Mouse (Mus musculus) heart, postnatal 0 days (tissue): ENCODE results near the gene BC017158. TPM values are rescaled to one million over a fixed set of nuclear protein-coding genes. Genes with fewer than 3 reads are reported as not detected.
"Not testable (repeated sequence)": the region's sequence is repeated elsewhere in the genome, so short reads cannot be mapped to it uniquely, and the experiment has no call there.

Experiments
- ATAC-seq: fragments of 200-750 bp; cut with Nextera tagmentation; 2 replicates; pipeline ENCODE4 v1.8.0; 2017; ENCODE audit warnings: low read depth, moderate number of reproducible peaks, moderate library complexity; ENCODE audit not compliant: insufficient read depth
- DNase-seq: peaks from one replicate; pipeline ENCODE4 v3.0.0-alpha.2; 2016; ENCODE audit warnings: low spot score
- H3K27ac ChIP-seq: fragments of 300-500 bp; sonication (generic); 2 replicates; pipeline ENCODE4 v1.5.1; 2014; ENCODE audit warnings: low read depth, mild to moderate bottlenecking
- H3K27me3 ChIP-seq: fragments of 300-500 bp; sonication (generic); 2 replicates; pipeline ENCODE4 v1.6.1; 2014; ENCODE audit warnings: low read length, mixed read lengths; ENCODE audit not compliant: control insufficient read depth, insufficient read depth
- H3K36me3 ChIP-seq: fragments of 300-500 bp; sonication (generic); replicated peaks from 2 replicates; pipeline ENCODE4 v1.6.1; 2014; ENCODE audit warnings: low read length, mixed read lengths; ENCODE audit not compliant: control insufficient read depth, insufficient read depth
- H3K4me1 ChIP-seq: fragments of 300-500 bp; sonication (generic); 2 replicates; pipeline ENCODE4 v1.6.1; 2014; ENCODE audit warnings: antibody characterized with exemption; ENCODE audit not compliant: control insufficient read depth, insufficient read depth
- H3K4me2 ChIP-seq: fragments of 300-500 bp; sonication (generic); 2 replicates; pipeline ENCODE4 v1.6.1; 2014; ENCODE audit warnings: low read depth, mild to moderate bottlenecking, low read length, moderate library complexity
- H3K4me3 ChIP-seq: fragments of 300-500 bp; sonication (generic); 2 replicates; pipeline ENCODE4 v1.5.1; 2014; ENCODE audit warnings: low read depth, low read length
- H3K9ac ChIP-seq: fragments of 300-500 bp; sonication (generic); replicated peaks from 2 replicates; pipeline ENCODE4 v1.6.1; 2014; ENCODE audit warnings: low read depth, low read length, mixed read lengths
- H3K9me3 ChIP-seq: fragments of 300-500 bp; sonication (generic); replicated peaks from 2 replicates; pipeline ENCODE4 v1.6.1; 2016; ENCODE audit warnings: low read length; ENCODE audit not compliant: control insufficient read depth
- CTCF ChIP-seq: IDR thresholded peaks from 2 replicates; pipeline ENCODE4 v1.5.1; 2016; ENCODE audit warnings: antibody characterized with exemption, control low read depth, low read depth
- EP300 ChIP-seq: IDR thresholded peaks from 2 replicates; pipeline ENCODE4 v1.6.1; 2016; ENCODE audit warnings: antibody characterized with exemption, low read depth
- WGBS: fragments of 180-500 bp; shearing (Covaris S2); extraction: QIAGEN DNeasy Blood & Tissue Kit; methylation state at CpG from one replicate; pipeline ENCODE4 v1.1.7; 2014; 5-methylcytosine and 5-hydroxymethylcytosine counted together
- polyA plus RNA-seq: library from polyadenylated mRNA; unstranded; fragments of >200 nt; fragmentation: Nextera tagmentation; extraction: Ambion mirVana; gene quantifications from 2 replicates; pipeline ENCODE4 v1.2.1, GENCODE M21; 2015
- total RNA-seq: library from RNA; depleted of rRNA; stranded (reverse); fragments of >200 nt; gene quantifications from 2 replicates; pipeline ENCODE4 v1.2.3, GENCODE M21; 2014; ENCODE audit warnings: low replicate concordance

The BC017158 gene
- total and polyA plus RNA-seq, 2 experiments from 2014 or later = 5.8 to 22.4 TPM

DNA sequence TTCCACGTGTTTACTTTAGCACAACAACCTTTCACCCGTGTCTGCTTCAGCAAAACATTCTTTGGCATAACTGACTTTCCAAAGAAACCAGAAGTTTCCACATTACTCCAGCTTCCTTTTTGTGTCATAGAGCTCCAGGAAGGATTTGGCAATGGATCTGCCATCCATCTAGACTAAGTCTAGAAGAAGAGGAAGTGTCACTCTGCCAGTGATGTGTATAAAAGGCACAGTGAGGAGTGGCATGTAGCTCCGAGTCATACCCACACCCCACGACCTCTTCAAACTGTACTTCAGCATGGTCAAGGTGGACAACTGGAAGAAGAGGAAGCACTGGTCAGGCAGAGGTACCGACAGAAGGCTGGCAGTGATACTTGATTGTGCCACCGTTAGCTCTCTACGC, 46.5 kb upstream of the BC017158 start:
- Histone ChIP-seq H3K36me3 (no peaks in the 10 kb centered on the region), H3K4me1 (no peaks in the 10 kb centered on the region), H3K27me3 (no peaks in the 10 kb centered on the region), H3K27ac (no peak overlapping the region), H3K9me3 (no peaks in the 10 kb centered on the region), H3K4me2 (no peak overlapping the region), H3K9ac (no peak overlapping the region), H3K4me3 (no peak overlapping the region)
- no peak for ATAC-seq
- 76% methylated on average over 7 of the region's 7 CpGs for WGBS
- DNase-seq = no peak
- TF ChIP-seq CTCF = no peak
- TF ChIP-seq EP300 = no peak

DNA sequence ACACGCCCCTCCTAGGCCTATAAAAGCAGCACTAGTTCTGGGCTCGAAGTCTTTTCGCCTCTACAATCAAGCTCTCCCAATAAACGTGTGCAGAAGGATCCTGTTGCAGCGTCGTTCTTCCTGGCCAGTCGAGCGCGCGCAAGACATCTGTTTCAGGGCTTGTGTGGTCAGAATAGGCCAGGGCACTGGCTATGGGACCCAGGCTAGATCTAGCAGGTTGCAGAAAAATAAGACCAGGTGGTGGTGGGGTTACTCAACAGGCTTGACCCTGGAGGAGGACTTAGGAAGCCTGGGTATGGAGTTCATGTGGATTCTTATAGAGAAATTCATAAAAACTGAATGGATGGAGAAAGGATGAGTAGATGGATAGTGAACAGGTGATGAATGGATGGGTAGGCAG, 44.7 kb upstream of the BC017158 start:
- not testable (repeated sequence) for H3K9ac ChIP-seq, H3K4me3 ChIP-seq, ATAC-seq, H3K27me3 ChIP-seq, H3K4me1 ChIP-seq, DNase-seq, H3K9me3 ChIP-seq, H3K27ac ChIP-seq, H3K36me3 ChIP-seq, H3K4me2 ChIP-seq
- 91% methylated on average over 7 of the region's 10 CpGs for WGBS

DNA sequence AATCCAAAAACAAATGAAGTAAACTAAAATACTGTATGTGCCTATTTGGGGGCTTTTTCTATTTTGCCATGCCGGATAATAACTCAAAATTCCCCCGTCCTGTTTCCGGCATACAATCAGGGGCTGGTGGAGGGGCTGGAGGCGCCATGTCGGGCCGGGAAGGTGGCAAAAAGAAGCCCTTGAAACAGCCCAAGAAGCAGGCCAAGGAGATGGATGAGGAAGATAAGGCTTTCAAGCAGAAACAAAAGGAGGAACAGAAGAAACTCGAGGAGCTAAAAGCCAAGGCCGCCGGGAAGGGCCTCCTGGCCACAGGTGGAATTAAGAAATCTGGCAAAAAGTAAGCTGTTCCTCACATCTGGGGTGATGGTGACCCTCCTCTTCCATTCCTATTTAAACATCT, 42.4 kb upstream of the BC017158 start:
- 68% methylated on average over 9 of the region's 9 CpGs for WGBS
- ATAC-seq, H3K27ac ChIP-seq, H3K27me3 ChIP-seq, DNase-seq, H3K4me2 ChIP-seq, H3K4me1 ChIP-seq, H3K4me3 ChIP-seq, H3K36me3 ChIP-seq, H3K9me3 ChIP-seq, H3K9ac ChIP-seq: not testable (repeated sequence)

DNA sequence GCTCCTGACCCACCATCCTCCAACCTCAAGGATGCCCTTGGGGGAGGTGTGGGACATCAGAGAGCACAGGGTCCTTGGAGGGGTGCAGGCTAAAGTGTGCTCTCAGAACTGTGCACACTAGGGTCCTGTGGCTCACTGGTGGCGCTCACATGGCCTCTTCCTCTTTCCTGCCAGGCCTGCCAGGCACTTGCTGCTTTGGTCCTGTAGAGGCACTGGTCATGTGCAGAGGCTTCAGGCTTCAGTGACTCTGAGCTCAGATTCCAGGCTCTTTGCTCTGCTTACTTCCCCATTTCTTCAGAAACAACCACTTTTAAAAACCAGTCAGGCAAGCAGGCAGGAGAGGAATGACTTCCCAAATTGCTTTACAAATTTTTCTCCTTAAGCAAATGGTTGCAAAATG, 34.9 kb upstream of the BC017158 start:
- ATAC-seq (no peak), DNase-seq (no peak)
- 64% methylated on average over 1 of the region's 1 CpGs for WGBS
- no peak for TF ChIP-seq CTCF
- TF ChIP-seq EP300 = no peak
- Histone ChIP-seq H3K4me1 (no peaks in the 10 kb centered on the region), H3K36me3 (no peaks in the 10 kb centered on the region), H3K4me3 (no peak overlapping the region), H3K27ac (no peak overlapping the region), H3K27me3 (no peaks in the 10 kb centered on the region), H3K9me3 (no peaks in the 10 kb centered on the region; the same call in 1 of the 2 replicates), H3K4me2 (no peak overlapping the region), H3K9ac (no peak overlapping the region)

DNA sequence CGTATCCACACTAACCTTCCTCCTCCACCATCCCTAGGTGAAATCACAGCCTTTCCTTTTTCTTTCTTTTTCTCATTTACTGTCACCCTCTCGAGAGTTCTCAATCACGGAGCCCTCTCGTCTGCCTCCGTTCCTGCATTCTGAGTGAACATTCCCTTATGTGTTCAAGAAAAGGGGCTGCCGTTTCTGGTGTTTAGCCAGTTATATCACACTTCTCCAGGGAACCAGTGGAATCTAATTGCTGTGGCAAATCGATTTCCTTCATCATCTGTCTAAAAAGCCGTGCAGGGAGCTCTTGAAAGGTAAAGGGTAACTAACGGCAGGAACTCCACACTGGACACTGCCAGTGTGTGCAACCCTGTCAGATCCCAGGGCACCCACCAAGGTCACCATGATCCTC, 33.0 kb upstream of the BC017158 start:
- no peak for TF ChIP-seq EP300
- TF ChIP-seq CTCF = no peak
- Histone ChIP-seq H3K9ac (no peak overlapping the region), H3K36me3 (no peaks in the 10 kb centered on the region), H3K4me1 (no peaks in the 10 kb centered on the region), H3K4me2 (no peak overlapping the region), H3K27ac (no peak overlapping the region), H3K27me3 (no peaks in the 10 kb centered on the region), H3K4me3 (no peak overlapping the region), H3K9me3 (no peaks in the 10 kb centered on the region)
- no peak for DNase-seq
- ATAC-seq = no peak
- WGBS = 61% methylated on average over 9 of the region's 9 CpGs

DNA sequence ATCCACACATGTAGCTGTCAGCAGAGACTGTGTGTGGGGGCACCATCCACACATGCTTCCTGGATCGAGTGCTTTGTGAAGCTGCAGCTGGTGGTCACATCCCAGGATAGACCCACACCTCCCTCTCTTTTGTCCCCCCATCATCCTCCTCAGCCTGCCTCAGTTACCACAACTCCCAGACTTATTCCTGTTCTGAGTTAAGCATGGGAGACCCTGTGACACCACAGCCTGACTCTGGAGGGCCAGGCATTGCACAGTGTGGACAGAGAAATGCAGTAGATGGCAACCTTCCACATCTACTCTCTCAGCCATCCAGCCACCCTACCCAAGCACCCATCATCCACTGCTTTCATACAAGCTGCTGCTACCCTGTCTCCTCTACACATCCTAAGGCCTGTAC, 27.0 kb upstream of the BC017158 start:
- H3K4me1 ChIP-seq = 0 out of 2 replicates have a peak, but pooled peaks cover 3% of the 10 kb centered on the region
- no peak overlapping the region for H3K4me2 ChIP-seq
- no peak overlapping the region for H3K9ac ChIP-seq
- no peaks in the 10 kb centered on the region for H3K27me3 ChIP-seq
- no peak for DNase-seq
- no peak overlapping the region for H3K4me3 ChIP-seq
- TF ChIP-seq CTCF (no peak), EP300 (no peak)
- 69% methylated on average over 1 of the region's 1 CpGs for WGBS
- H3K27ac ChIP-seq = no peak overlapping the region
- H3K36me3 ChIP-seq = no peaks in the 10 kb centered on the region
- ATAC-seq = no peak
- no peaks in the 10 kb centered on the region for H3K9me3 ChIP-seq
